In the genomic region with DNA sequence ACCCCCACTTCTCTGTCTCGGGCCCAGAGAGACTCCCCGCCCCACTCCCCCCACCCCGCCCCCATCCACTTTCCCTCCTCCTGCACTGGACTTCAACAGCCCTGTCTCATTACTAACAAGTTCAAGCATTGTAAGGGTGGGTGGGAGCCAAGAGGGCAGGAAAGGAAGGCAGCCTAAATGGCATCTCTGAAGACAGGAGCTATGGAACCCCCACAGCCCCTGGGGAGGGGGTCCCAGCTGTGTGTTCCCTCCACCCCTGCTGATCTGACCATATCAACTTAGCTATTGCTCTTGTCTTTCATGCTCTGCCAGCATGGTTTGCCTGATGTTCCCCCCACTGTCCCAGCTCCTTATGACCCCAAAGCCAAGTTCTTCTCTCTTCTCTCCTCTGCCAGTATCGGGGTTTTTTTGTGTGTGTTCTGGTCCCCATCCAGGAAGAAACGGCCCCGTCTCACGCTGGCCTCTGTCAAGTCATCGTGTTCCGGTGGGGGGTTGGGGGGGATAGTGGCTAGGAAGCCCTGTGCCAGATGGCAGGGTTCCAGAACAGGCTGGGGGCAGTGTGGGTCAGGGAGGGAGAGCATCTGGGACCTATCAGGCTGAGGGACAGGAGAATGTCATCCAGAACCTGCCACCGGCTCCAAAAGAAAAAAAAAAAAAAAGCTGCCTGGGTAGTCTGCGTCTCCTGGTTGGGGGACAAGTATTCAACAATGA, we compare ENCODE assay signal across 11 mouse cellular contexts. TPM values are rescaled to one million over a fixed set of nuclear protein-coding genes. Genes with fewer than 3 reads are reported as not detected.
DNase-seq lines count a peak whose midpoint lies in the region; ATAC-seq and TF ChIP-seq lines count a peak whose summit lies in the region.
"Had no signal": no experiment of that assay in that cellular context is flagged by ENCODE, and none has a peak within 500 bp of the region (broad histone marks: within the 10 kb centered on the region; RNA-seq: fewer than 3 reads in every experiment).

No protein-coding gene starts in this region.

- WGBS in hindbrain, embryonic 10.5 days, result 42% methylated on average over 11 of the region's 11 CpGs
- 39% methylated on average over 11 of the region's 11 CpGs for WGBS in hindbrain, embryonic 14.5 days
- WGBS in lung, embryonic 14.5 days, result 10% methylated on average over 11 of the region's 11 CpGs

- H3K4me2 ChIP-seq in hindbrain, embryonic 14.5 days (replicated peaks), result no peak overlapping the region
- peak overlapping the region; percentile 50 for H3K4me2 ChIP-seq in lung, embryonic 14.5 days

- no peak; the same call in 1 of the 2 replicates for ATAC-seq in hindbrain, embryonic 14.5 days (ENCODE audit: low FRiP score)
- ATAC-seq in lung, embryonic 14.5 days (ENCODE audit: insufficient read depth), result peak; percentile 90

- H3K36me3 ChIP-seq in hindbrain, embryonic 10.5 days, result no peaks in the 10 kb centered on the region
- H3K36me3 ChIP-seq in hindbrain, embryonic 14.5 days (replicated peaks; ENCODE audit: control insufficient read depth, insufficient read depth), result no peaks in the 10 kb centered on the region
- H3K36me3 ChIP-seq in lung, embryonic 14.5 days (ENCODE audit: insufficient read depth), result 0 out of 2 replicates have a peak, but pooled peaks cover 6% of the 10 kb centered on the region

- no peak overlapping the region for H3K9ac ChIP-seq in hindbrain, embryonic 14.5 days
- peak overlapping the region; percentile 29; the same call in 1 of the 2 replicates for H3K9ac ChIP-seq in lung, embryonic 14.5 days

- peaks cover 7% of the 10 kb centered on the region for H3K9me3 ChIP-seq in hindbrain, embryonic 10.5 days
- H3K9me3 ChIP-seq in hindbrain, embryonic 14.5 days (ENCODE audit: control insufficient read depth, low read length), result peaks cover 1% of the 10 kb centered on the region
- no peaks in the 10 kb centered on the region for H3K9me3 ChIP-seq in lung, embryonic 14.5 days (ENCODE audit: low read depth, low read length)

- H3K4me1 ChIP-seq in hindbrain, embryonic 10.5 days (replicated peaks), result peaks cover 33% of the 10 kb centered on the region
- H3K4me1 ChIP-seq in hindbrain, embryonic 14.5 days (replicated peaks; ENCODE audit: control insufficient read depth, insufficient read depth, low read length), result 0 out of 2 replicates have a peak, but pooled peaks cover 9% of the 10 kb centered on the region
- peaks cover 23% of the 10 kb centered on the region; the same call in 1 of the 2 replicates for H3K4me1 ChIP-seq in lung, embryonic 14.5 days (ENCODE audit: insufficient read depth)

- no peak for TF ChIP-seq CTCF in lung, embryonic 14.5 days (IDR thresholded peaks at IDR 0.05; ENCODE audit: low read depth)

- peak; percentile 20 for DNase-seq in hindbrain, embryonic 10.5 days (ENCODE audit: low spot score)
- no peak for DNase-seq in hindbrain, embryonic 14.5 days (ENCODE audit: low spot score)
- DNase-seq in adrenal gland, postnatal 36 days, result peak; percentile 43 to 58
- DNase-seq in heart, postnatal 14 days, result peak; percentile 30 to 41
- peak; percentile 95 for DNase-seq in lung, embryonic 14.5 days
- DNase-seq in layer of hippocampus, adult 9-11 months, result no peak
- DNase-seq in spleen, postnatal 10 days (ENCODE audit: low spot score in 2 of 2), result no peak
- no peak for DNase-seq in thymus, postnatal 0 days (ENCODE audit: low spot score)
- DNase-seq: cerebellum, adult 8-10 months; thymus, postnatal 14 days had no signal

- intact Hi-C loops in heart, postnatal 14 days (cut with DNase I), result no loop called here

- no peak overlapping the region for H3K4me3 ChIP-seq in hindbrain, embryonic 10.5 days
- H3K4me3 ChIP-seq in hindbrain, embryonic 14.5 days (replicated peaks; ENCODE audit: low read length), result no peak overlapping the region
- no peak overlapping the region for H3K4me3 ChIP-seq in lung, embryonic 14.5 days (ENCODE audit: low read depth, low read length)

- peak overlapping the region; percentile 64 for H3K27ac ChIP-seq in hindbrain, embryonic 10.5 days
- no peak overlapping the region for H3K27ac ChIP-seq in hindbrain, embryonic 14.5 days
- peak overlapping the region; percentile 92 for H3K27ac ChIP-seq in lung, embryonic 14.5 days (ENCODE audit: low read depth)

- H3K27me3 ChIP-seq in hindbrain, embryonic 10.5 days (ENCODE audit: insufficient read depth, poor library complexity, severe bottlenecking), result no peaks in the 10 kb centered on the region
- no peaks in the 10 kb centered on the region for H3K27me3 ChIP-seq in hindbrain, embryonic 14.5 days (ENCODE audit: control insufficient read depth, insufficient read depth, low read length)
- no peaks in the 10 kb centered on the region for H3K27me3 ChIP-seq in lung, embryonic 14.5 days (ENCODE audit: insufficient read depth, low read length)

RNA-seq across cellular contexts. Expression of gene Col13a1, which starts 58.1 kb away (rescaled TPM):
- 1.9 and 2.5 TPM in 2 replicates for polyA plus RNA-seq in hindbrain, embryonic 10.5 days (2016; fragmentation: Nextera tagmentation; extraction: Ambion mirVana)
- polyA plus RNA-seq in hindbrain, embryonic 14.5 days (2014; fragmentation: Nextera tagmentation; extraction: Ambion mirVana), result 2.8 and 2.9 TPM in 2 replicates
- total RNA-seq in adrenal gland, postnatal 36 days (2021), result 10 to 100 TPM in 1 of 2 experiments, 1 to 10 TPM in 1; 5.3 to 11.1 TPM
- 1 to 10 TPM; 1.3 to 1.8 TPM for total RNA-seq in heart, postnatal 14 days (2021)
- 25.7 and 26.8 TPM in 2 replicates for polyA plus RNA-seq in lung, embryonic 14.5 days (2014; fragmentation: Nextera tagmentation; extraction: Ambion mirVana)
- 0.48 and 0.64 TPM in 2 replicates for polyA plus RNA-seq in thymus, postnatal 0 days (2015; fragmentation: Nextera tagmentation; extraction: Ambion mirVana)
- total RNA-seq: hematopoietic stem cell, adult 5-6 weeks had no signal

Comparison
In these comparisons a context has a peak if more than half of its experiments do, and no peak if none do; other contexts are left out.
1. DNase-seq: peak in hindbrain, embryonic 10.5 days (single experiment), adrenal gland, postnatal 36 days (2 of 2), heart, postnatal 14 days (2 of 2) and lung, embryonic 14.5 days (single experiment); none in hindbrain, embryonic 14.5 days (single experiment), layer of hippocampus, adult 9-11 months (single experiment), spleen, postnatal 10 days (0 of 2) and thymus, postnatal 0 days (single experiment).